Mouse (Mus musculus) kidney, adult 2 months (tissue): ENCODE measurements around the gene Hs6st1. TPM values are rescaled to one million over a fixed set of nuclear protein-coding genes. Genes with fewer than 3 reads are reported as not detected.
A peak's percentile ranks its signal among the peaks of the same experiment; 100 is the strongest.

Experiments used
- DNase-seq: peaks from one replicate; pipeline ENCODE4 v3.0.0; 2021
- H3K27ac ChIP-seq: fragments of 200-500 bp; 2 replicates; pipeline ENCODE4 v1.5.1; 2012; ENCODE audit warnings: low read depth, low read length, control low read depth, inconsistent platforms; ENCODE audit not compliant: insufficient read depth
- H3K27me3 ChIP-seq: fragments of 200-500 bp; replicated peaks from 2 replicates; pipeline ENCODE4 v1.6.1; 2012; ENCODE audit warnings: mild to moderate bottlenecking, moderate library complexity, low read length, inconsistent platforms; ENCODE audit not compliant: control insufficient read depth, insufficient read depth
- H3K36me3 ChIP-seq: fragments of 200-500 bp; 2 replicates; pipeline ENCODE4 v1.6.1; 2012; ENCODE audit warnings: mild to moderate bottlenecking, moderate library complexity, low read length, inconsistent platforms; ENCODE audit not compliant: control insufficient read depth, insufficient read depth
- H3K4me1 ChIP-seq: fragments of 200-500 bp; 2 replicates; pipeline ENCODE4 v1.6.1; 2011; ENCODE audit warnings: low read length; ENCODE audit not compliant: control insufficient read depth, insufficient read depth
- H3K4me3 ChIP-seq: fragments of 200-500 bp; 2 replicates; pipeline ENCODE4 v1.5.1; 2011; ENCODE audit warnings: mild to moderate bottlenecking, low read depth, low read length, control low read depth; ENCODE audit not compliant: insufficient read depth
- CTCF ChIP-seq: fragments of 200-500 bp; conservative IDR thresholded peaks from 2 replicates; pipeline ENCODE4 v1.5.1; 2011; ENCODE audit warnings: low read depth, mild to moderate bottlenecking, control low read depth, low read length, moderate library complexity, mixed read lengths; ENCODE audit not compliant: insufficient read depth, insufficient read length
- POLR2A ChIP-seq: fragments of 200-500 bp; IDR thresholded peaks from one replicate; pipeline ENCODE4 v1.6.1; 2011; ENCODE audit warnings: low read depth, low read length, control low read depth
- WGBS: fragments of 180-500 bp; shearing (Covaris S2); methylation state at CpG from one replicate; pipeline ENCODE4 v1.1.7; 2018; 5-methylcytosine and 5-hydroxymethylcytosine counted together
- polyA plus RNA-seq: library from polyadenylated mRNA; depleted of rRNA; stranded (reverse); fragments of >200 nt; gene quantifications from 2 replicates; pipeline ENCODE4 v1.2.3, GENCODE M21; 2012

Gene Hs6st1
- polyA plus RNA-seq, 1 experiment, result 123 TPM

DNA sequence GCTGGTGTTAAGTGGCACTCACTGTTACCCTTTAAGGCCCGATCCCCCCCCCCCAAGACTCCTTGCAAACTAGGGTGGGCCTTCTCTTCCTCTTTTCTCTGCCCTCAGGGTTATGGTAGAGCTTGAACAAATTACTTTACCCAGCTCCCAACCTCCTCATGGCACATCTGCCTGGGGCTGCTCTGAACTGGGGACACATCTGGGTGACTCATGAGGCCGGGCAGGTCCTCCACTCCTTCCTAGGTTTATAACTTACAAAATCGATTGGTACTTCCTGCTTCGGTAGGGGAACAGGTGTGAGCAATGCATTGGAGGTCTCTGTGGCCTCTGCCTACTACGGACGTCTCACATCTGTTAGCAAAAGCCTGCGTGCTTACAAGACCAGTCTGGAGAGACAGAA, 3.0 kb downstream of the Hs6st1 start:
- peak overlapping the region; percentile 60 for H3K4me3 ChIP-seq
- 25% methylated on average over 7 of the region's 7 CpGs for WGBS

DNA sequence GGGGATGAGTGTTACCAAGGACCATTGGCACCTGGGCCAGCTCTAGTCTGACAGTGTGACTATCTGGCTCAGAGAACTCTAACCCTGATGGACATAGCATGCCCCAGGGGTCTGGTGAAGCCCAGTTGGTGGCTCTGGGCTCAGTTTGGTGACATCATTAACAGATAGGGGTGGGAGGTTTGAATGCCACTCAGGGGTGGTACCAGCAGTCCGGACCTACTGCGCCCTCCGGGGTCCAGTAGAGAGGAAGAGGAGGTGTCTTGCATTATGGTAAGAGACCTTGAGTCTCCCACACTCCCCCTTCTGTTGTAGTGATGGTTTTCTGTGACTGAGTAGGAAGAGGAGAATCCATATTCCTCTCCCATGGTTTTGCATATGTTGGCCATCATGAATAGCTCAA, 3.4 kb downstream of the Hs6st1 start:
- DNase-seq, result no peak
- TF ChIP-seq POLR2A, result no peak
- TF ChIP-seq CTCF, result no peak
- Histone ChIP-seq H3K36me3 (no peaks in the 10 kb centered on the region), H3K27me3 (no peaks in the 10 kb centered on the region), H3K4me3 (peak overlapping the region; percentile 60), H3K27ac (peak overlapping the region; percentile 47), H3K4me1 (peaks cover 54% of the 10 kb centered on the region)
- WGBS, result 41% methylated on average over 3 of the region's 3 CpGs

More for the DNA sequence above, 3.0 kb downstream of the Hs6st1 start:
- Histone ChIP-seq H3K4me1 (peaks cover 51% of the 10 kb centered on the region), H3K36me3 (no peaks in the 10 kb centered on the region), H3K27me3 (no peaks in the 10 kb centered on the region), H3K27ac (peak overlapping the region; percentile 47)
- TF ChIP-seq POLR2A (no peak), CTCF (no peak)
- DNase-seq, result no peak

GRCm38 (mm10) chr1:36072588-36073556, 4.7 kb downstream of the Hs6st1 start:
- Histone ChIP-seq H3K27me3 (no peaks in the 10 kb centered on the region), H3K4me3 (peak overlapping the region; percentile 40), H3K27ac (peak overlapping the region; percentile 80), H3K4me1 (peaks cover 63% of the 10 kb centered on the region), H3K36me3 (no peaks in the 10 kb centered on the region)
- 30% methylated on average over 11 of the region's 11 CpGs for WGBS
- peak; percentile 67 for DNase-seq
- TF ChIP-seq POLR2A (no peak), CTCF (no peak)

- peak overlapping the region; percentile 40 for H3K4me3 ChIP-seq
- WGBS, result 24% methylated on average over 8 of the region's 8 CpGs
Observed at GRCm38 (mm10) chr1:36073566-36073965, 5.4 kb downstream of the Hs6st1 start.

DNA sequence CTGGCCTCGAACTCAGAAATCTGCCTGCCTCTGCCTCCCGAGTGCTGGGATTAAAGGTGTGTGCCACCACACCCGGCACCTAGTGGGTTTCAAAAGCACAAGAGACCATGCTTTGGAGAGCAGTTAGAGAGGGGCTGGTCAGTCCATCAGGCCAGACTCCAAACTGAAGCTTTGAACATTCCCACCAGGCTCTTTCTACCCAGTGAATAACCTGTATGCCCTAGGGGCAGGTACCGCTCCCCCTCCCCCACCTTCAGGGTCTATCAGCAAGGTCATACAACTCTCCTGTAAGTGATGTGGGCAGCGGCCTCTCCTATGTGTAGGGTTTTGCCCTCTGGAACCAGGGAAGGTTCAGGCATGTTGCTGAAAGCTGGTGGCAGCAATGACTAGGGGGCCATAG, 6.0 kb downstream of the Hs6st1 start:
- Histone ChIP-seq H3K36me3 (no peaks in the 10 kb centered on the region), H3K4me1 (peaks cover 75% of the 10 kb centered on the region), H3K27ac (peak overlapping the region; percentile 80), H3K4me3 (no peak overlapping the region), H3K27me3 (no peaks in the 10 kb centered on the region)
- WGBS, result 68% methylated on average over 5 of the region's 5 CpGs
- no peak for DNase-seq
- TF ChIP-seq POLR2A (no peak), CTCF (no peak)

More at GRCm38 (mm10) chr1:36073566-36073965, 5.4 kb downstream of the Hs6st1 start:
- TF ChIP-seq POLR2A (no peak), CTCF (no peak)
- peaks cover 69% of the 10 kb centered on the region for H3K4me1 ChIP-seq
- no peaks in the 10 kb centered on the region for H3K27me3 ChIP-seq
- DNase-seq, result peak; percentile 71
- no peaks in the 10 kb centered on the region for H3K36me3 ChIP-seq
- peak overlapping the region; percentile 80 for H3K27ac ChIP-seq

- DNase-seq, result peak; percentile 93
- H3K27ac ChIP-seq, result peak overlapping the region; percentile 91
- no peak for TF ChIP-seq CTCF
Observed at GRCm38 (mm10) chr1:36074968-36075367, 6.8 kb downstream of the Hs6st1 start.

GRCm38 (mm10) chr1:36075652-36076051, 7.5 kb downstream of the Hs6st1 start:
- no peak for TF ChIP-seq POLR2A
- TF ChIP-seq CTCF, result no peak
- 51% methylated on average over 5 of the region's 5 CpGs for WGBS
- H3K4me3 ChIP-seq, result peak overlapping the region; percentile 9
- DNase-seq, result peak; percentile 73
- H3K36me3 ChIP-seq, result no peaks in the 10 kb centered on the region
- peaks cover 83% of the 10 kb centered on the region for H3K4me1 ChIP-seq
- H3K27ac ChIP-seq, result peak overlapping the region; percentile 91
- H3K27me3 ChIP-seq, result no peaks in the 10 kb centered on the region

More at GRCm38 (mm10) chr1:36074968-36075367, 6.8 kb downstream of the Hs6st1 start:
- H3K27me3 ChIP-seq, result no peaks in the 10 kb centered on the region
- peaks cover 81% of the 10 kb centered on the region for H3K4me1 ChIP-seq
- no peak overlapping the region for H3K4me3 ChIP-seq
- H3K36me3 ChIP-seq, result no peaks in the 10 kb centered on the region
- WGBS, result 32% methylated on average over 7 of the region's 7 CpGs
